Mouse (Mus musculus) liver, postnatal 0 days (tissue): ENCODE data around the gene Rps6.

Experiments used
- CTCF ChIP-seq: sonication (generic); IDR thresholded peaks from 2 replicates; pipeline ENCODE4 v1.5.1; 2016; ENCODE audit warnings: antibody characterized with exemption, low read depth
- EP300 ChIP-seq: IDR thresholded peaks from 2 replicates; pipeline ENCODE4 v1.6.1; 2016; ENCODE audit warnings: antibody characterized with exemption, low read depth, mild to moderate bottlenecking

GRCm38 (mm10) chr4:86873072-86873471, 15.9 kb upstream of the Rps6 start:
- no peak for TF ChIP-seq EP300
- no peak for TF ChIP-seq CTCF
